Mouse (Mus musculus): ENCODE data around the gene Prr15. TPM values are rescaled to one million over a fixed set of nuclear protein-coding genes. Genes with fewer than 3 reads are reported as not detected.

Prr15 gene
- total RNA-seq (2021): under 1 TPM in 1 of 2 experiments, not detected in 1; 0.82 TPM

DNA sequence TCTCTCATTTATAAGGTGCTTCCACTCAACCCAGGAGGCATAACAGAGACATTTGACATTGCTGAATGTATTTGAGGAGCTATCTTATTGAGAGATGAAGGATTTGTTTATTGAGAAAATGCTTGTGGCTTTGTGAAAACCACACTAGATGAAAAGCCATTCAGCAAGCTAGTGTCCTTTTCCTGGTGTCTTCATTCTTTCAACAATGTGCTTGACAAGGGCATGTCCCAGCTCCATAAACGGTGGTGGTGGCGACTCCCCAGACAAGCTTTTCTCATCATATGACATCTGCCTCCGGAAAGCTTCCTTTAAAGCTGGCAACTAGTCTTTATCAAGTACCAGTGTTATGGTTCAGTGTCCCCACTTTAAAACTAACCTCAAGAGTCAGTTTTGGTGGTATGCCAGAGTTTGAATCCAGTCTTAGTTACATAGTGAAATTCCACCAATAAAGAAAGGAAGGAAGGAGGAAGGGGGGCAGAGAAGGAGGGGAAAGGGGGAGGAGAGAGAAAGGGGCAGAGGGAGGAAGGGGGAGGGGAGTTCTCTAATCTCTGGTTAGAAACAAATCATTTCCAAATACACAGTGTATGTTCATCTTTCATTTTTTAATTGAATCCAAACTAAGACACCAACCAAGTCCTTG lies at the start of gene Prr15:
Gene Prr15, plus strand, starts transcription at position 590 of the 640 bp plus-strand sequence.
- no peak for DNase-seq

DNA sequence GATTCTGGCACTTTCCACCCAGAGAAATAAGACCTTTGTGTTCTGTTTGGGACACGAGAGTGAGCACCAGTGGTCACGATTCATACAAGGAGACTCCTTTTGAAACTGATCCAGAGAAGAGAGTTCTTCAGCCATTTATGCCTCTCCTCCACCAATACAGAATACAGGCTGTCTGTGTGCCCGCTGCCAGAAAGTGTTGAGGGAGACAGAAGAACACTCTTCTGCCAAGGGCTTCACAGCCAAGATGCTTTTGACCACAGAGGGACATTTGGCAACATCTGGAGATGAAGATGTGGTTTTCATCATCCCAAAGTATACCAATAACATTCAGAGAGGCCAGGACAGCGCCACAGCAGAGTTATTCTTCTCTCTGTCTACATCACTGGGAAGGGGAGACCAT lies 48.4 kb upstream of the Prr15 start:
- no peak for DNase-seq

DNA sequence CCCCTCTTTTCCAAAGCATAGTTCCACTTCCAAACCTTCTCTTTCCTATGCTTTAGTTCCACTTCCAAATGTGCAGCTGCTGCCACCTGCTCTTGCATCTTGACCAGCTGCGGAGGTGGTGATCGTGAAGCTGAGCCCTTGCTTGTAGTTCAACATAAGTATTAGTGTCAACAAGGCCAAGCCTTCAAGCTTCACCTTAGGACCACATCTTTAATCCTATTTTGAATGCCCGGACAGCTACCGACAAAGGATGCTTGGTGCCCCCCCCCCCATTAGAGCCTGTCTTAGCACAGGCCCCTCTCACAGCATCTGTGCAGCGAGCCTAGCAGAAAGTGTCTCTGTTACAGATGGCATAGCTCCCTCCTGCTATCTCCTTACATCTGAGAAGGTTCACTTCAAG lies 47.8 kb upstream of the Prr15 start:
- DNase-seq: no peak

DNA sequence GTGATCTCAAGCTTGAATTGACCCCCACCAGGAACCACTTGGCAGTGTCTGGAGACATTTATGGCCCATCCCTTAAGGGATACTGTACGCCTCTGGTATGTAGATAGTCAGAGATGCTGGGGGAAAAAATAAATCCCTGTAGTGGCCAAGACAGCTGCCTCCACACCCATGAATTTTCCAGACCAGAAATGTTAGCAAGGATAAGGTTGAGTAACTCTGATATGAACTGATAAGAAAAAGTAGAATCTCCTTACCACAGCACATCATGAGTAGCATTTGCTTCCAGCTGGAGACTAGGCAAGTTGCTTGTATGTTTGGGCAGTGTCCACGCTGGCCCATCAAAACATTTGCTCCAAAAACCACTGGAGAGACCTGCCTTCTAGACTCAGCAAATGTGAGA lies 47.0 kb upstream of the Prr15 start:
- DNase-seq: no peak

DNA sequence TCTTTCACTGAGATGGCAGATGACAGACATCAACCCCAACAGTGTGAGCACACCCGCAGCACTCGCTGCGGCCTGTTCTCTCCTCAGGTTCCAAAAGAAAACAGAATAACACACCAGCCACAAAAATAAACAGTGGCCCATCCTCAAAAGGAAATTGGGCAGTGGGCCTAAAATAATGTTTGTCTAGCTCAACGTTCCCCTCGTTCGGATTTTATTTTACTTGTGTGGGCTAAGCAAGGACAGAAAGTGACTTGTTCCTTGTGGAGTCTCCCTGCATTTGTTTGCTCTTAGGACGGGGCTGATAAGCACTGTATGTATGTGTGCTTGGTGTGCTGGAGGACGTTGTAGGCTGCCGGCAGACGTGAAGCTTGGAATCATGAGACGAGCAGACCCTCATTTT lies 46.2 kb upstream of the Prr15 start:
- DNase-seq: no peak

DNA sequence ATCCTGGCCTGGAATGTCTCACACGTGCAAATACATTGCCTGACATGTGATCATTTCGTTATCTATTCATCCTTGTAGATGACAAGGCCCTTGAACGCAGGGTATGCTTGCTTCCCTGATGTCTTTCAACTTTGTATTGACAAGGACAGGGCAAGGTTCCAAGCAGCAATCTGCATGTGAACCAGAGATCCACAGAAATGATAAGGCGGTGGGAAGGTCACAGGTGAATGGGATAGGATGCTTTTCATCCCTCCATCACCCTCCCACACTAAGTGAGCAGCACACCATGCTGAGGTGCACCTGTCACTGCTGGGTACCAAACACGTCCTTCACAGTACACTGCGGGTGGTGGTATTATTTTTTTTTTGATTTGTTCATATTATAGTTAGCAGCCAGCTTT lies 45.4 kb upstream of the Prr15 start:
- DNase-seq: no peak

DNA sequence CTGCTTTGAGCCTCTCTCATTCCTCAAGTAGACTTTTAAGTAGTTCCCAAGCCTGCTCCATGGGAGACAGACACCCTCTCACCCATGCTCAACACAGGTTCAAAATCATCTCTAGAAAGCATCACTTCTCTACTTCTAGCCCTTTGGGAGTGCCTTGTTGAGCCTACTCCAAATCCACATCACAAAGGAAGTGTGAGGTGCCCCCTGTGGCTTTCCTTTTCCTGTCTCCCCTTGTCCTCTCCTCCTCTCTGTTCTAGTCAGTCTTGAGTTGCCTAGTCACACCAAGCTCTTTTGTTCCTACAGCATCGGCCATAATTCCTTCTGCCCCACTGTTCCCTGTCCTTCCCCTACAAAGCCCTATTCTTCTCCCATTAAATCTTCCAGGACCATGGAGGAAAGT lies 42.3 kb upstream of the Prr15 start:
- DNase-seq: no peak

DNA sequence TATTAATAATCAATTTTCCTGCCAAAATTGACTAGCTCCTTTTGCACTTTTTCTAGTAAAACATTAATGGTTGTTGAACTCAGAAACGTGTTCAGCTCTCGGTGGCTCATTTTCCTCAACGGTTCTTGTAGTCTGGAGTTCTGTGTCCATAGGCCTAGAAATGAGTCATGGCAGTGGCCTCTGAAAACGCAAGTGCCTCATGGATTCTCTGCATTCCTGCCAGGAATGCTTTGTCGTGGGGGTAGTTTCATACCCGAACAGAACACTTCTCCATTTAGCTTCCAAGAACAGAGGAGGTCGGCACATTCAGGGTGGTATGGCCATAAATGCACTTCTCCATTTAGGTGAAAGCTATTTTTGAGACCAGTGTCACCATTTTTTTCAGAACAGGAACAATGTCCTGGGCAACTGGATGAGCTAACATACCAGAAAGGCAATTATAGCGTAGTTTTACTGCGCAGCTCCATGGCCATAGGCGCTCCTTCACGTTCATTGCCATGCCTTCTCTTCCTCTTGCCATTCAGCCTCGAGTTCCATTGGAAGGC lies 41.4 kb upstream of the Prr15 start:
- no peak for DNase-seq

DNA sequence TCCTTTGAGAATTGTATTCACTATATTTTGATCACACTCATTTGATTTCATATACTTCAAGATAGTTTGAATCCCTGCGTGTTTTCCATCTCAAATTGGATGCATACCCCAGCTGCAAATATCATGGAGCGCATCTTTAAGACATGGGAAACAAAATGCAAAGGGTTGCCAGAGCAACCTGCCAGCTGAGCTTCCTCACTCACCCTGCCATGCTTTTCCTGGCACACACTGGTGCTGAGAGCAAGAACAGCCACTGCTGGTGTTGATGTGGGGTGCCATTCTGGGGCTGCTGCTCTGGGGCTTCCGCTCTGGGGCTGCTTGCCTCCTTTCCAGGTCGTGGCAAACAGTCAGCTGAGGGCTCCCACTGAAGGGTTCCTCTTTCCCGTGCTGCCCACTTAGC lies 38.8 kb upstream of the Prr15 start:
- DNase-seq: no peak

DNA sequence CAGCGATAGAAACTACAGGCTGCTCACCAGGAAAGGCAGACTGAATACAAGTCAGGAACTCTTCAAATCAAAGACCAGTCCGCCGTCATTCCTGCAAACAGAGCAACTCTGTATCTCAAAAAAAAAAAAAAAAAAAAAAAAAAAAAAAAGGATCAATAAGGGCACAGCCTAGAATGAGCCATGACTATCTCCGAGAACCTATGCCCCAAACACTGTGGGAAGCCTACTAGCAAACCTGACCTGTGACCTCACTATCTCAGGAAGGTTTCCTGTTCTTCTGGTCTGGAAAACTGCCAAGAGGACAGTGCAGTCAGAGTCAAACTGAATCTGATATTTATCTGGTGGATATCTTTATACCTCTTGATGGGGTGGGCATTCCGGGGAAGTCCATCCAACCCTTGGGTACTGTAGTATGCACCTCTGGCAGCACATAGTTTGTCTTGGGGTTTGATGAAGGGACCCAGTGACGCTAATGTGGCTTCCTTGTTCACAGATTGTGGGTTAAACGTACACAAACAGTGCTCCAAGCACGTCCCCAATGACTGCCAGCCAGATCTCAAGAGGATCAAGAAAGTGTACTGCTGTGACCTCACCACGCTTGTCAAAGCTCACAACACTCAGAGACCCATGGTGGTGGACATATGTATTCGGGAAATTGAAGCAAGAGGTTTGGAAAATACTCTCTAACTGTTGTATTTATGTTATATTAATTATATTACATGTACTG lies 35.7 kb upstream of the Prr15 start:
- DNase-seq: no peak

DNA sequence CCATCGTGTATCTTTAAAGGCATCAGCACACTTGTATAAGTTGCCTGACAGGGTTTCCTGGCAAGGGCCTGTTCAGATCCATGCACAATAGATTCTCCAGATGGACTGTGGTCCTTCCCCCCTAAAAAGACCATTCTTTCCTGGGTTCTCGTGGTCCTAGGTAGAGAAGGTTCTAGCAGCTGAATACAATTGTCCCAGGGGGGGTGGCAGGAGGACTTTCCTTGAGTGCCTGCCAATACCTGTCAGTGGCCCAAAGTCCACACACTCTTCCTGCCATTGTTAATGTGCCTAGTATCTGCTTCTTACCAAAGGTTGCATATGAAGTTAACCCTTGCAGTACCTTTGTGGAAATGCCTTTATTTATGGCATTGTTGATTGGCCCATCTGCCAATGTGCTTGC lies 28.4 kb upstream of the Prr15 start:
- DNase-seq: no peak

DNA sequence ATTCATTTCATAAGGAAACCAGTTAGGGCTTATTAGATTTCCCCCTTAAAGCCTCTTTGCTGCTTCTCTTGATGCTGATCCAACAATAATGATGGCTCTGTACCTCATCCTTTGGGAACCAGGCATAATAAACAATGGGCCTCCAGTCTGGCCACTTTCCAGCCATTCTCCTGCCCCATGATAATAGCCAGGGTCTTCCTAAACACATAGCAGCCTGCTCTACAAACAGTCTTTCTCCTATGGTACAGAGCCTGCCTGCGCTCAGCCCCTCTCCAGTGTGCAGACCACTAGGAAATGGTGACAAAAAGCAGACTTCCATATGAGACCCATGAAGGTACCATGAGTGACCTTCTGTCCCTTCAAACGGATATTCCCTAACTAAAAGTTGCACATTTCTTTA lies 26.2 kb upstream of the Prr15 start:
- DNase-seq: no peak

DNA sequence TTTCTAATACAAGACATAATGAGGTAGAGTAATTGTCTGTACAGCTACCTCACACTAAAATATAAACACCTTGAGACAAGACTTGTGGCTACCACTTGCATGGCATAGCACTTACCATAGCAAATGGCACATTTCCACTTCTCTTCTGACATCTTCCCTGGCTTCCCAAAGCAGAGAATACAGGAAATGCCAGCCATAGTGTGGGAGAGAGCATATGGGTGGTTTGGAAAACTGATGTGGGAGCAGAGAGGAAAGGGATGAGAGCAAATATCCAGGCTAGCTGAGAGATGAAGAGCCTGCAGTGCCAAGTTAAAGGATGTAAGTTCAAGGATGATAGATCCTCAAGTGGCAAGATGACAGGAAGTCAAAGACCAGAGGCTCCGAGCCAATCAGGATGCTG lies 19.9 kb upstream of the Prr15 start:
- DNase-seq: no peak

DNA sequence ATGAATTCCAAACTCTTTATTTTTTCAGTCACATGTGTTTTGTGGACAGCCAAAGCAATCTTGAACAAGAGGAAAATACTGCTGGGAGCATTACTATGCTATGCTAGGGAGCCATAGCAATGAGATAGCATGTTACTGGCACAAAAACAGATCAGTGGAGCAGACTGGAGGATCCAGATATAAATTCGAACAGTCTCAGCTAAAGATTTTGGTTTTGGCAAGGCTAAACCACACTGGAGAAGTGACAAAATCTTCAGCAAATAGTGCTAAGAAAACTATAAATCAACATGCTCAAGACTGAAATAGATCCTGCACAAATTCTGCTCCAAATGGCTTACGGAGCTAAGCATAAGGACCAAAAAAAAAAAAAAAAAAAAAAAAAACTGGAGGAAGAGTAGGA lies 12.6 kb upstream of the Prr15 start:
- DNase-seq: no peak

DNA sequence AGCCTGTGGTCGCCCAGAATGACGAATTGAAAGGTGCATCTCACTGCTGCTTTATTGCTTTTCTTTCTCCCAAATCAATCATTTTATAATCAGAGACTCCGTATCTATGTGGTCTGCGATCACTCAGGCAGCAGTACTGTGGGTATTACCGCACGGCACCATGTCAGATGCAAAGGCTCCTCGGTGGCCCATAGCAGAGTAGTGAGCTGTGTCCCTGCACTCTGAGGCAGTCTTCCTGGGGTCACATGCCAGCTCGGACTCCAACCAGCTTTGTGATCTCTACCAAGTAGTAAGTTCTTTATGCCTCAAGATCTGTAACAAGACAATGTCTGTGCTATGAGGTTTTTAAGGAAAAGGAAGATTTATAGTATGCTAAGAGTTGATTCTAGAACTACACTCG lies 7.0 kb upstream of the Prr15 start:
- no peak for DNase-seq

DNA sequence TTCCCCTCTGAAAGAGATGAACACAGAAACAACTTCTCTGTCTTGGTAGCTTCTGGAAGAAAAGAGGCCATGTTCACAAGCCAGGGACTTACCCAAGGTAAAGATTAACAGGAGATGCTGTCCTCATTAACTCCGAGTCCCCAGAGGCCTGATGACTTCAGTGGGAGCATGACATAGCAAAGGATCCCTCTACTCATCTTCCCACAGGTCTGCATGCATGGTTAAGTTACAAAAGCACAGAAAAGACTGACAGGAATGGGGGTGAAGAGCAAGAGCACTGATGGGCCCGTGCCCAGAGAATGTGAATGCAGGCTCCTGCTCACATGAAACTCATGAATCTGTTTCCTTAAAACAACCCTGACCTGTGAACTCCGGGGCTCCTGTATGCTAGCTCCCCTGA lies 6.4 kb upstream of the Prr15 start:
- DNase-seq: no peak

DNA sequence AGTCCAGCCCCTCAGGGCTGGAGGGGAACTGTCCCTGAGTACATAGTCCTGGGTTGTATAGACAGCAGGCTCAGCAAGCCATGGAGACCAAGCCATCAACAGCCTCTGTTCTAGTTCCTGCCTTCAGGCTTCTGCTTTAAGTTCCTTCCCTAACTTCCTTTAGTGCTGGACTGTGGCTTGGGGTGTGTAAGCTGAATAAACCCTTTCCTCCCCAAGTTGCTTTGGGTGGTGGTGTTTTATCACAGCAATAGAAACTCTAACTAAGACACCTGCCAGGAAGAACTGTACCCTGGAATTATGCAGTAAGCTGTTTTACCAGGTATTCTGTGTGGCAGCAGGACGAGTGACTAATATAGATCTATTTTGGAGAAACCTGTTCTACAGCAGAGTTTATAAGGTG lies 5.4 kb upstream of the Prr15 start:
- DNase-seq: no peak

DNA sequence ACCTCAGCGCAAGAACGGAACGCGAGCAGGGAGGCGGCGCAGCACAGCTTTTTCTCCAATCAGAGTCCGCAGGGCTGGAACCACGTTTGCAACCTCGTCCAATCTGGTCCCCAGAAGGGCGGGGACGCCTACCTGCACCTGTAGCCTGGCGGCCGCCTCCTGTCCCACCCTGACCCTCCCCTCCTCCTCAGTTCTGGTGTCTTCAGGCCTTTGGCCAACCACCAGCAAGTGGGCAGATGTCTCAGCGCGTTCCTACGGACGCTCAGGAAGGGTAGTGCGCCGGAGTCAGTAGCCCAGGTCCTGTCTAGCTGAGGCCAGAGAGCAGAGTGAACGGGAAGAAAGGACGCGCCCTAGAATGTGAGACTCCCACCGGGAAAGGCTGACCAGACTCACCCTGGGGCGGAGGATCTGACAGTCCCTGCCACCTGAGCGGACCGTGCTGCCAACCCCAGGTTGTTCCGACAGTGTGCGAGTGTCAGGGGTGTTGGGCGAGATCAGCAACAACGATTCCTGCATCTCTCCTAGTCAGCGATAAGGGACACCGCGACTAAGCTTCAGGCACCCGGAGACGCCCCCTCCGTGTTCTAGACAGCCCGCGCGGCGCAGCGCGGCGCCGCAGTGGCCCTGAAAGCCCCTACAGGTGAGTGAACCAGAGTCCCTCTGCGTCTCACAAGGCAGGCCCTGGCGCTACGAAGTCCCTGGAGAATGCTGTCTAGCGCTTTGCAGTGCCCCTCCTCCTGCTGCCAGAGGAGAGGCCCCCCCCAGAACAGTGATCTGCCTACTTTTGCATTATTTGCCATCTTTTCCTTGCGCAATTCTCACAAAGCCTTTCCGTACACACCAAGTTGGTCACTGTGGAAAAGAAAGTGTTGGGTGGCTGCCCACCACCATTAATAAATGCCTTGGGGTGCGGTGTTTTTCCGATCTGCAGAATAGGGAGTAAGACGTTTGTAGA lies 1.3 kb downstream of the Prr15 start:
- peak; percentile 15 to 48 for DNase-seq

DNA sequence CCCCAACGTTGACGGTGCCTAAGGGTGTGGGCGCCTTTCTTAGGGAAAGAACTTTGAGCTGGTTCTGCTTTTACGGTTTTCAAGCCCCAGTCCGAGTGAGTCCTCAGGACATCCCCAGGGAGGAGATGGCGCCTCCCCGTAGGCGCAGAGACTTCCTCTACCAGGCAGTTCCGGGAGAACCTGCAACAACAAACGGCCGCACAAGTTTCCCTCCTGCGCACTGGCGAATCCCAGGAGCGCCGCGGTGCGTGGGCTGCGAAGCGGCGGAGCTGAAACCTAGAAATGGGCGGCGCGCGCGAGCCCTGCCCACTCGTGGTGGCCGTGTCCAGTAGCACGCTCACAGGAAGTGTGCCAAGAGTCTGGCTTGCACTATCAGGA lies 2.0 kb downstream of the Prr15 start:
- peak; percentile 12 to 21 for DNase-seq

DNA sequence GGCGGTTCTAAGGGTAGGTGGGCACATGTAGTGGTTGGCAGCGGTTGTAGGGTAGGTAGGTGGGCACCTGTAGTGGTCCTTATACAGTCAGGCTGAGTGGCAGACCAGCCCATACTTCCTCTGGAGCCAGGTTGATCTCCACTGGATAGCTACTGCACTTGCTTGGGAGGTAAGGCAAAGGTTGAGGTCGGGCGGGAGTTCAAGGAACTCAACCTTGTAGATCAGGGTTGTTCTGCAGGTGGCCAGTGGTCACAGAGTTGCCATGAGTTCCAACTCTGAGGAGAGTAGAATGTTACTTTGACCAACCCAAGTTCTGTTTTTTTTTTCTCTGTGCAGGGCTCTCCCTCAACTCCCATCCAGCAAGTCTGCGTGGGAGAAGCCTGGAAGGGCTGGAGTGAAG lies 3.1 kb downstream of the Prr15 start:
- DNase-seq: no peak

DNA sequence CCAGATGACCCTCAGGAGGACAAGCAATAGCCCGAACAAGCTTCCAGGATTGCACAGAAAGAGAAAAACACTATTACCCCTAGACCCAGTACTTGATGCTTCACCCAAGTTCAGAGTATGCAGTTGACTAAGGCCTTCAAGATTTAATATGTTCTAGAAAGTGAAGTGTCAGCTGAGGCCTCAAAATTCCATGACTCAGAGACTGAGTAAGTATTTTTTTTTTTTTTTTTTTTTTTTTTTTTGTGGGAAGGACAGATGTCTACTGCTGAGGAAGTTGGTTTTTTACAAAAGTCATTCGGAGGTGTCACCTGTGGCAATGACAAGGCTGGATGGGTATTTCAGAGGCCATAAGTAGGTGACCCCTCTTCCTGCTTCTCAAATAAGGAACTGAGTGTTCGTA lies 4.0 kb downstream of the Prr15 start:
- DNase-seq: no peak

DNA sequence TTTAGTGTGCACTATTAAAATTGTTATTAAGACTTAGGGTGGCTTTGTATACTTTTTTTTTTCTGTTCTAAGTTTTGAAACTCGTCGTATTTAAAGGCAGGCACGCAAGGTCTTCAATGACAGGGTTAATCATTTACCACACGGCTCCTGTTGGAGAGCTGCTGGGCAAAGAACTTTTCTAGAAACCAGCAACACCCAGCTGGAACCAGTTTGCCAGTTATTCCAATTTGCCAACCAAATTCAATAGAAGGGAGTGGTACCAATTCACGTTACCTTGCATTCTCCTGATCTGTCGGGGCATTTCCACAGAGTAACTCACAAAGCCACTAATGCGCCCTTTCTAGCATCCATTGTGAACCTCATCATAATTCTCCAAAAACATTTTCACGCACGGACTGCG lies 4.5 kb downstream of the Prr15 start:
- no peak for DNase-seq

DNA sequence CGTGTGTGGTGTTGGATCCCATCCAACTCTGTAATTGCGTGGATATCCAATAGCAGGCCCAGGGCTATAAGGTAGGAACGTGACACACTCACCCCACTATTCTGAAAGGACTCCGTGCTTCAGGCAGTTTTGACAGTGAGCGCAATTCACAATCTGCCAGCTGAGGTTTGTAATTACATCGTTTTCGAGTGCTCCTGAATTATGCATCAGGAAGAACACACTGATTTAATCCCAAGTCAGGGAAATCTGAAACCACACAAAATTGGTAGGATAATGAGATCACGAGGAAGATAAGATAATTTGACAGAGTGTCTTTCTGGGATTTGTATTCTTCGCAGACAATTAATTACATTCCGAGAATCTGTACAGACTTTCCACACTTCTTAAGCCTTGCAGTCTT lies 6.1 kb downstream of the Prr15 start:
- no peak for DNase-seq
